Mouse (Mus musculus): Measurements from ENCODE around the gene Emilin2. TPM values are rescaled to one million over a fixed set of nuclear protein-coding genes. Genes with fewer than 3 reads are reported as not detected.

Emilin2 gene
- total and polyA plus RNA-seq, 3 experiments: 0.34 to 0.38 TPM; not detected in 1

DNA sequence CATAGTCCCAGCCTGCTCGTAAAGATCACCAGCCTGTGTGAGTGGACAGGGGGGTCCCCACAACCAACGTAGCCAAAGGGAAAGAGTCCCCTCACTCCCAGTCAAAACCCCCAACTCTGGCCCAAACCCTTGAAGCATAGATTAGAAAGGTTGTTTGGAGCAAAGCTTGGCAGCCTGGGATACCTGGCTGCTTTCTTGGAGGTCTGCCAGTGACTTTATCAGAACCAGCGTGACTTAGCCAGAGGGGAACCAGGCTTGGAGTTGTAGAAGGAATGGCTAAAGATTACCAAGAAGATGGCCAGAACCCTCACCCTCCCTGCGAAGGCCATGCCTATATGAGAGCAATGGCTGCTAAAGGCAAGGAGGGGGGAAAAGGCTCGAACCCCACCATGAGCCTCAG lies 57.7 kb downstream of the Emilin2 start:
- no peak overlapping the region for H3K4me2 ChIP-seq (ENCODE audit: insufficient read depth, low read depth, poor library complexity, severe bottlenecking)
- in situ Hi-C loops (cut with MboI; ENCODE audit: low pct_ligation_motif_present, low pct_unique_long_range_greater_than_20kb, low sequenced_read_pairs) (no loop called here), dilution Hi-C loops (cut with MboI; ENCODE audit: extremely low pct_ligation_motif_present, extremely low pct_unique_long_range_greater_than_20kb, low sequenced_read_pairs) (no loop called here)
- peaks cover 6 to 29% of the 10 kb centered on the region in 2 experiments for H3K36me3 ChIP-seq (replicated peaks in 1 of 2; ENCODE audit: control insufficient read depth in 1 of 2, insufficient read depth in 1 of 2, low read length in 1 of 2)
- DNase-seq (ENCODE audit: extremely low read depth): no peak
- no peak overlapping the region for H3K4me3 ChIP-seq (replicated peaks in 1 of 3; ENCODE audit: low read depth in 2 of 3, low read length in 2 of 3, poor library complexity in 1 of 3)
- H3K79me2 ChIP-seq (replicated peaks; ENCODE audit: control insufficient read depth, extremely low read depth, insufficient read depth, poor library complexity, severe bottlenecking): no peaks in the 10 kb centered on the region
- TF ChIP-seq JUN (IDR thresholded peaks at IDR 0.05; ENCODE audit: insufficient read depth, low read depth, low read length) (no peak), PAX5 (IDR thresholded peaks at IDR 0.05; ENCODE audit: low read length) (no peak), NELFE (IDR thresholded peaks at IDR 0.05; ENCODE audit: low read depth, low read length) (no peak), SMC3 (IDR thresholded peaks at IDR 0.05; ENCODE audit: low read depth, low read length) (no peak), USF2 (conservative IDR thresholded peaks at IDR 0.05; ENCODE audit: low read depth, low read length) (no peak), NRF1 (IDR thresholded peaks at IDR 0.05; ENCODE audit: low read depth, low read length) (no peak), MEF2A (IDR thresholded peaks at IDR 0.05; ENCODE audit: borderline replicate concordance, low read depth, low read length) (no peak), HCFC1 (IDR thresholded peaks at IDR 0.05; ENCODE audit: low read depth, low read length) (no peak), ELF1 (IDR thresholded peaks at IDR 0.05; ENCODE audit: low read depth, low read length) (no peak), EP300 (IDR thresholded peaks at IDR 0.05; ENCODE audit: low read length) (no peak), BHLHE40 (IDR thresholded peaks at IDR 0.05; ENCODE audit: low read depth, low read length) (no peak)
- H3K27me3 ChIP-seq (replicated peaks): no peaks in the 10 kb centered on the region
- peaks cover 5 to 8% of the 10 kb centered on the region in 2 experiments; a peak in 3 of 4 replicates for H3K4me1 ChIP-seq (ENCODE audit: control insufficient read depth in 1 of 2, insufficient read depth in 2 of 2)
- H3K9ac ChIP-seq (ENCODE audit: insufficient read depth, low read depth): no peak overlapping the region
- H3K27ac ChIP-seq (ENCODE audit: insufficient read depth, low read depth): no peak overlapping the region
- no peaks in the 10 kb centered on the region for H3K9me3 ChIP-seq (replicated peaks; ENCODE audit: low read length)

DNA sequence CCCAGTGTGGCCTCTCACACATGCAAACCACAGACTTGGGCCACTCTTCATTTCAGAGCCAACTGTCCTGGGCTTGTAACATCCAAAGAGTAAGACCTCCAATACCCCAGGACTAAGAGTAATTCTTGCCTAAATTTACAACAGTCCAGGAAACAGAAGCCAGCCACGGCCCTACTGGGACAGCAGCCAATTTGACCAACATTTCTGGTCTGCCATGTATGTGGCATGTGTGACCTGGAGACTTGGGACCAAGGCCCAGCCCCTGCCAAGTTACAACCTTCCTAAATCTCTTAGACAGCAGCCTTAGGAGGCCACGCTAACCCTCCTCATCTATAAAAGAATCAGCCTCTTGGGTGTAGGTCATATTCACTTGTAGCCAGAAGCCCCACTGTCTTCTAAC lies 58.4 kb downstream of the Emilin2 start:
- no peaks in the 10 kb centered on the region for H3K27me3 ChIP-seq (replicated peaks)
- TF ChIP-seq CHD2 (IDR thresholded peaks at IDR 0.05; ENCODE audit: low read length) (no peak), MXI1 (IDR thresholded peaks at IDR 0.05; ENCODE audit: low read depth, low read length) (no peak), SIN3A (IDR thresholded peaks at IDR 0.05; ENCODE audit: low read length) (no peak), SMC3 (IDR thresholded peaks at IDR 0.05; ENCODE audit: low read depth, low read length) (no peak), PAX5 (IDR thresholded peaks at IDR 0.05; ENCODE audit: low read length) (no peak), JUND (conservative IDR thresholded peaks at IDR 0.05; ENCODE audit: low read depth, low read length) (no peak), ZC3H11A (IDR thresholded peaks at IDR 0.05; ENCODE audit: low read depth, low read length) (no peak), NELFE (IDR thresholded peaks at IDR 0.05; ENCODE audit: low read depth, low read length) (no peak), ETS1 (conservative IDR thresholded peaks at IDR 0.05; ENCODE audit: low read depth, low read length) (no peak), ZKSCAN1 (IDR thresholded peaks at IDR 0.05; ENCODE audit: borderline replicate concordance, low read depth, low read length) (no peak), ZNF384 (IDR thresholded peaks at IDR 0.05; ENCODE audit: low read depth, low read length) (no peak), NRF1 (IDR thresholded peaks at IDR 0.05; ENCODE audit: low read depth, low read length) (no peak), CTCF (conservative IDR thresholded peaks at IDR 0.05 in 1 of 2, IDR thresholded peaks at IDR 0.05 in 1 of 2; ENCODE audit: low read depth in 2 of 2, low read length in 2 of 2) (no peak), EP300 (IDR thresholded peaks at IDR 0.05; ENCODE audit: low read length) (no peak), TBP (conservative IDR thresholded peaks at IDR 0.05; ENCODE audit: low read depth, low read length) (no peak), HCFC1 (IDR thresholded peaks at IDR 0.05; ENCODE audit: low read depth, low read length) (no peak), ZMIZ1 (IDR thresholded peaks at IDR 0.05; ENCODE audit: low read depth, low read length) (no peak), POLR2AphosphoS2 (IDR thresholded peaks at IDR 0.05; ENCODE audit: low read depth, low read length) (no peak), USF1 (IDR thresholded peaks at IDR 0.05; ENCODE audit: low read depth, low read length) (no peak)
- H3K79me2 ChIP-seq (replicated peaks; ENCODE audit: control insufficient read depth, extremely low read depth, insufficient read depth, poor library complexity, severe bottlenecking): no peaks in the 10 kb centered on the region
- H3K4me3 ChIP-seq (replicated peaks in 1 of 3; ENCODE audit: low read depth in 2 of 3, low read length in 2 of 3, poor library complexity in 1 of 3): no peak overlapping the region
- H3K9me3 ChIP-seq (replicated peaks; ENCODE audit: low read length): no peaks in the 10 kb centered on the region
- no peak overlapping the region for H3K9ac ChIP-seq (ENCODE audit: insufficient read depth, low read depth)
- H3K36me3 ChIP-seq (replicated peaks in 1 of 2; ENCODE audit: control insufficient read depth in 1 of 2, insufficient read depth in 1 of 2, low read length in 1 of 2): peaks cover 9 to 36% of the 10 kb centered on the region in 2 experiments
- in situ Hi-C loops (cut with MboI; ENCODE audit: low pct_ligation_motif_present, low pct_unique_long_range_greater_than_20kb, low sequenced_read_pairs) (no loop called here), dilution Hi-C loops (cut with MboI; ENCODE audit: extremely low pct_ligation_motif_present, extremely low pct_unique_long_range_greater_than_20kb, low sequenced_read_pairs) (no loop called here)
- H3K4me2 ChIP-seq (ENCODE audit: insufficient read depth, low read depth, poor library complexity, severe bottlenecking): no peak overlapping the region
- H3K4me1 ChIP-seq (ENCODE audit: control insufficient read depth in 1 of 2, insufficient read depth in 2 of 2): peaks cover 5 to 8% of the 10 kb centered on the region in 2 experiments; a peak in 3 of 4 replicates
- H3K27ac ChIP-seq (ENCODE audit: insufficient read depth, low read depth): no peak overlapping the region
- DNase-seq (ENCODE audit: extremely low read depth): no peak

Data from CH12.LX (cell line).